Mouse (Mus musculus) embryonic fibroblast, embryonic 13.5 days (primary cell): ENCODE measurements around the gene Cacna1a.

Experiments
- CTCF ChIP-seq: IDR thresholded peaks from 2 replicates; pipeline ENCODE4 v1.5.1; 2011; ENCODE audit warnings: mild to moderate bottlenecking, control low read depth, low read length, moderate library complexity, borderline replicate concordance; ENCODE audit not compliant: insufficient read depth
- POLR2A ChIP-seq: IDR thresholded peaks from 2 replicates; pipeline ENCODE4 v1.6.1; 2011; ENCODE audit warnings: low read depth, mild to moderate bottlenecking, control low read depth, low read length, moderate library complexity

DNA sequence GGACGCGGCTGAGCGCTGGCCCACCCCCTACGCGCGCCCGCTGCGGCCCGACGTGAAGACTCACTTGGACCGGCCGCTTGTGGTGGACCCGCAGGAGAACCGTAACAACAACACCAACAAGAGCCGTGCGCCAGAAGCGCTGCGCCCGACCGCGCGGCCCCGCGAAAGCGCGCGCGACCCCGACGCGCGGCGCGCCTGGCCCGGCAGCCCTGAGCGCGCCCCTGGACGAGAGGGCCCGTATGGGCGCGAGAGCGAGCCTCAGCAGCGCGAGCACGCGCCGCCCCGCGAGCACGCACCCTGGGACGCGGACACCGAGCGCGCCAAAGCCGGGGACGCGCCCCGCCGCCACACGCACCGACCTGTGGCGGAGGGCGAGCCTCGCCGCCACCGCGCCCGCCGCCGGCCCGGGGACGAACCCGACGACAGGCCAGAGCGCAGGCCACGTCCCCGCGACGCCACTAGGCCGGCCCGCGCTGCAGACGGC is 170.9 kb downstream of the Cacna1a start:
- TF ChIP-seq CTCF (no peak), POLR2A (no peak)
